Mouse (Mus musculus) liver, adult 2 months (tissue): ENCODE results near the gene AI481877. TPM values are rescaled to one million over a fixed set of nuclear protein-coding genes. Genes with fewer than 3 reads are reported as not detected.

ENCODE experiments used
- DNase-seq: peaks from one replicate; pipeline ENCODE4 v3.0.0-alpha.2; 2011; ENCODE audit warnings: low read depth, low spot score; ENCODE audit errors: extremely low read depth
- H3K27ac ChIP-seq: fragments of 200-500 bp; replicated peaks from 2 replicates; pipeline ENCODE4 v1.5.1; 2012; ENCODE audit warnings: low read depth, mild to moderate bottlenecking, control low read depth, inconsistent platforms, low read length; ENCODE audit not compliant: insufficient read depth
- H3K27me3 ChIP-seq: fragments of 200-500 bp; 2 replicates; pipeline ENCODE4 v1.6.1; 2012; ENCODE audit warnings: mild to moderate bottlenecking, moderate library complexity, low read length, inconsistent platforms; ENCODE audit not compliant: control insufficient read depth, insufficient read depth
- H3K36me3 ChIP-seq: fragments of 200-500 bp; 2 replicates; pipeline ENCODE4 v1.6.1; 2012; ENCODE audit warnings: low read length, inconsistent platforms; ENCODE audit not compliant: control insufficient read depth, insufficient read depth
- H3K4me1 ChIP-seq: fragments of 200-500 bp; 2 replicates; pipeline ENCODE4 v1.6.1; 2011; ENCODE audit warnings: low read length; ENCODE audit not compliant: control insufficient read depth, insufficient read depth
- H3K4me3 ChIP-seq: fragments of 200-500 bp; 2 replicates; pipeline ENCODE4 v1.5.1; 2011; ENCODE audit warnings: low read depth, mild to moderate bottlenecking, control low read depth, low read length, moderate library complexity; ENCODE audit not compliant: insufficient read depth
- H3K79me2 ChIP-seq: fragments of 200-500 bp; 2 replicates; pipeline ENCODE4 v1.6.1; 2012; ENCODE audit warnings: inconsistent platforms, mild to moderate bottlenecking, low read length, moderate library complexity; ENCODE audit not compliant: control insufficient read depth, insufficient read depth
- H3K9ac ChIP-seq: fragments of 200-500 bp; 2 replicates; pipeline ENCODE4 v1.6.1; 2012; ENCODE audit warnings: low read depth, mild to moderate bottlenecking, control low read depth, inconsistent platforms, low read length
- CTCF ChIP-seq: fragments of 200-500 bp; IDR thresholded peaks from 2 replicates; pipeline ENCODE4 v1.5.1; 2011; ENCODE audit warnings: low read depth, low read length, control low read depth
- POLR2A ChIP-seq: fragments of 200-500 bp; IDR thresholded peaks from 2 replicates; pipeline ENCODE4 v1.6.1; 2011; ENCODE audit warnings: low read length, control low read depth; ENCODE audit not compliant: insufficient read depth; ENCODE audit errors: extremely low read depth
- WGBS: fragments of 180-500 bp; shearing (Covaris S2); methylation state at CpG from one replicate; pipeline ENCODE4 v1.1.7; 2018; 5-methylcytosine and 5-hydroxymethylcytosine counted together
- polyA plus RNA-seq: library from polyadenylated mRNA; depleted of rRNA; stranded (reverse); fragments of >200 nt; gene quantifications from 2 replicates; pipeline ENCODE4 v1.2.3, GENCODE M21; 2012
- total RNA-seq: library from RNA; depleted of rRNA; stranded (reverse); fragments of >200 nt; gene quantifications from 2 replicates; pipeline ENCODE4 v1.2.3, GENCODE M21; 2014

The AI481877 gene
- total and polyA plus RNA-seq, 2 experiments, result not detected

DNA sequence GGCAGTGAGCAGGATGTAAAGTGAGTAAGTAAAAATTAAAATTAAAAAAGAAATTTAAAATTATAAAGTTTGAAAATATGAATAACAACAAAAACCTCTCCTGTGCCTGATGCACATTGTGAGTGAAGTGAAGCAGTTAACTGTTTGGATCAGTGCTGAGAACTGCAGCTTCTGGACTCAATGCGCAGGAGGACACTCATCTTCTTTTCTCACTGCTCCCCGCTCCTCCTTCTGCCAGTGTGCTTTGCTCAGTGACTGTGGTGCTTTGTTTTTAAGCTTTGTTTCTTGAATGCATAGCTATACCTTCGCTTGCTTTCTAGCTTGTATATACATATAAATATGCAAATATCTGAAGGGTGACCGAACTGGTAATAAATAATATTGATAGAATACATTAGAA is 30.1 kb downstream of the AI481877 start:
- Histone ChIP-seq H3K36me3 (no peaks in the 10 kb centered on the region), H3K9ac (no peak overlapping the region), H3K79me2 (no peaks in the 10 kb centered on the region), H3K27me3 (no peaks in the 10 kb centered on the region), H3K4me3 (no peak overlapping the region), H3K4me1 (peaks cover 5% of the 10 kb centered on the region; the same call in 1 of the 2 replicates), H3K27ac (no peak overlapping the region; the same call in 1 of the 2 replicates)
- TF ChIP-seq CTCF (no peak), POLR2A (no peak)
- no peak for DNase-seq
- 95% methylated on average over 4 of the region's 4 CpGs for WGBS

DNA sequence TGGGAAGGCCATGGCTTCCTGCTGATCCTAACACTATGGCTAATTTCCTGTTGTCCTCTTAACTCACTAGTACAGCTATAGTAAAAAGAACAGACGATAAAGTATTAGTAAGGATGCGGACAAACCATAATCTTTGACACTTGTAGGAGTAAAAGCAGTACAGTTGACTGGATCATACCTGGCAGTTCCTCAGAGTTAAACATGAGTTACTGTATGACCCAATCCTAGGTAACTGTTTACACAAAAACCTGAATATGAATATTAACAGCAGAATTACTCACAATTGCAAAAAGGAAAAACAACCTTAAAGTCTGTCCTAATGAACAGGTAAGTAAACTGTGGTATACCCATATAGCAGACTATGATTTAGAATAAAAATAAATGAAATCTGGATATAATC is 30.9 kb downstream of the AI481877 start:
- no peak overlapping the region for H3K27ac ChIP-seq
- no peak for TF ChIP-seq POLR2A
- no peak for TF ChIP-seq CTCF
- DNase-seq, result no peak

DNA sequence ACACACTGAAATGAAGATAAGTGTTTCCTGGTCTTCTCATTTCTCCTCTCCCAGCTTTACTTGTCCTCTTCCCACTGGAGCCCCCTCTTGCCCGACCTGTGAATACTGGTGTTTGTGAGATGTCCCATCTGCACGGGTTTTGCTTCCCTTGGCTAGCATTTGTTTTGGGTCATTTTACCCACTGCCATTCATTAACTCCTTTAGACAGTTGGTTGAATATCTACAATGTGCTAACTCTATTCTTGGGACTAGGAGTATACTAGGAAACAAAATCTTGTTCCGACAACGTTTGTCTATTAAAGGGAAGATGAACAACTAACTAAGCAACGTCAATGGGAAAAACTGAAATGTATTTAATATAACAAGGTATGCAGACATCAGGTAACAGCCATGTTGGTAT is 32.1 kb downstream of the AI481877 start:
- Histone ChIP-seq H3K36me3 (no peaks in the 10 kb centered on the region), H3K27me3 (no peaks in the 10 kb centered on the region), H3K27ac (no peak overlapping the region), H3K79me2 (no peaks in the 10 kb centered on the region), H3K4me1 (peaks cover 5% of the 10 kb centered on the region; the same call in 1 of the 2 replicates), H3K4me3 (no peak overlapping the region), H3K9ac (no peak overlapping the region)
- no peak for DNase-seq
- WGBS, result 77% methylated on average over 5 of the region's 5 CpGs
- TF ChIP-seq POLR2A (no peak), CTCF (no peak)

More for the DNA sequence above, 30.9 kb downstream of the AI481877 start:
- H3K27me3 ChIP-seq, result no peaks in the 10 kb centered on the region
- no peak overlapping the region for H3K9ac ChIP-seq
- WGBS, result 78% methylated on average over 2 of the region's 2 CpGs
- H3K4me3 ChIP-seq, result no peak overlapping the region
- no peaks in the 10 kb centered on the region for H3K36me3 ChIP-seq
- no peaks in the 10 kb centered on the region for H3K79me2 ChIP-seq
- peaks cover 5% of the 10 kb centered on the region; the same call in 1 of the 2 replicates for H3K4me1 ChIP-seq

DNA sequence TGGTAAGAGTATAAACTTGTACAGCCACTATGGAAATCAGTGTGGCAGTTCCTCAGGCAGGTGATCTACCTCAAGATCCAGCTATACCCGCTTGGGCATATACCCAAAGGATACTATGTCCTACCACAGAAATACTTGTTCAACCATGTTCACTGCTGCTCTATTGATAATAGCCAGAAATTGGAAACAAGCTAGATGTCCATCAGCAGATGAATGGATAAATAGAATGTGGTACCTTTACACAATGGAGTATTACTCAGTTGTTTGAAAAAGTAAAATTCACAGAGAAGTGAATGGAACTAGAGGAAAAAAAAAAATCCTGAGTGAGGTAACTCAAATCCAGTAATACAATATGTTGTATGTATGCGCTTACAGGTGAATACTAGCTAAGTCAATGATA is 34.6 kb downstream of the AI481877 start:
- Histone ChIP-seq H3K36me3 (no peaks in the 10 kb centered on the region), H3K27ac (no peak overlapping the region), H3K9ac (no peak overlapping the region), H3K4me1 (peaks cover 2% of the 10 kb centered on the region; the same call in 1 of the 2 replicates), H3K79me2 (no peaks in the 10 kb centered on the region), H3K4me3 (no peak overlapping the region), H3K27me3 (no peaks in the 10 kb centered on the region)
- 99% methylated on average over 2 of the region's 2 CpGs for WGBS
- DNase-seq, result no peak
- TF ChIP-seq CTCF, result no peak
- TF ChIP-seq POLR2A, result no peak

DNA sequence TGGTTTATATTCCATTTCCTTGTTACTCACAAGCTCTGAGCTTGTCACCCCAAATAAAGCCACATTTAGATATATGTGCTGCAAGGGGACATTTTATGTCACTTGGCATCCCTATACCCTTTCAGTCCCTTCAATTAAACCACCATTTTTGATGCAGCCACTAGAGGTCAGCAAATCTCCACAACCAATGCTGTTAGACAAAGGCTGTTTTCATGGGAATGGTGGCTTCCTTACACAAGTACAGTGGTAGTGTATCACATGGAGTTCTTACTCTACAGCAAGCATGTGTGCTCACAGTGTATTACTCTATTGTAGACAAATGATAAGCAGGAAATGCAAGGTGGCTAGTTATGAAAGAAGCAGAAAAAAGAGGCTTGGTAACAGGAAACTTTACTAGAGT is 42.4 kb downstream of the AI481877 start:
- H3K4me1 ChIP-seq, result no peaks in the 10 kb centered on the region
- H3K27me3 ChIP-seq, result no peaks in the 10 kb centered on the region
- H3K36me3 ChIP-seq, result no peaks in the 10 kb centered on the region
- H3K79me2 ChIP-seq, result no peaks in the 10 kb centered on the region
- peak; percentile 71 for DNase-seq
- H3K4me3 ChIP-seq, result no peak overlapping the region
- no peak overlapping the region for H3K27ac ChIP-seq
- H3K9ac ChIP-seq, result no peak overlapping the region
- TF ChIP-seq CTCF (peak; percentile 64), POLR2A (no peak)

DNA sequence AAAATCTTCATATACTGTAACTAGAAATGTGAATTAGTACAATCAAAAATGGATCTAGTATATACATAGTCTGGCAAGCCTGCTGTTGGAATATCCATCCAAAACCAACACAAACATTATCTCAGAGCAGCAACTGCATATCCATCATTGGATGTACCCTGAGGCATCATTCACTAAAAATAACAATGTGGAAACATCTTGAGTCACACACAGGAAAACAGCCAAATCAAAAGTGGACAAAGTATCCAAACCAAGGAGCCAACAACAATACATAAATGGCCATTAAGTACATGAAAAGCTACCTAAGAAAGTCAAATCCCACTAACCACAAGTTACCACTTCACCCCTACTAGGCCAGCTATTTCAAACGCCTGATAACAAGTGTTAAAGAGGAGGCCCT is 49.4 kb downstream of the AI481877 start:
- no peaks in the 10 kb centered on the region for H3K27me3 ChIP-seq
- H3K4me1 ChIP-seq, result no peaks in the 10 kb centered on the region
- TF ChIP-seq CTCF (no peak), POLR2A (no peak)
- H3K4me3 ChIP-seq, result no peak overlapping the region
- 62% methylated on average over 1 of the region's 1 CpGs for WGBS
- no peak for DNase-seq
- H3K79me2 ChIP-seq, result no peaks in the 10 kb centered on the region
- H3K27ac ChIP-seq, result no peak overlapping the region
- no peak overlapping the region for H3K9ac ChIP-seq
- H3K36me3 ChIP-seq, result no peaks in the 10 kb centered on the region

DNA sequence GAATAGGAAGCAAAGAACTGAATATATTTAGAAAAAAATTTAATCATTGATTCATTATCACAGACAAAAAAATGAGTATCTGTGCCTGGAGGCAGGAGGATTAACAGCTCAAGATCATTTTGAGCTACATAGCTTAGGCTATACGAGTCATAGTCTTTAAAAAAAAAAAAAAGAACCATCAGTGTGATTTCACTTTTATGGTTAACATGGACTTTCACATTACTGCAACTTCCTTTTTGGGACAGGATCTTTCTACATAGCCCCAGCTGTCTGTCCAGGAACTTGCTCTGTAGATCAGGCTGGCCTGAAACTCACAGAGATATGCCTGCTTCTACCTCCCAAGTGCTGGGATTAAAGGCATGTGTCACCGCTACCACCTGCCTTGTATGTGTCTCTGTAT is 55.4 kb downstream of the AI481877 start:
- DNase-seq, result peak; percentile 5
- Histone ChIP-seq H3K36me3 (no peaks in the 10 kb centered on the region), H3K9ac (no peak overlapping the region), H3K4me1 (no peaks in the 10 kb centered on the region), H3K27ac (no peak overlapping the region), H3K79me2 (no peaks in the 10 kb centered on the region), H3K27me3 (no peaks in the 10 kb centered on the region), H3K4me3 (no peak overlapping the region)
- TF ChIP-seq CTCF (no peak), POLR2A (no peak)
- 78% methylated on average over 2 of the region's 2 CpGs for WGBS
